Mouse (Mus musculus): ENCODE data around the gene Slx4ip.

DNA sequence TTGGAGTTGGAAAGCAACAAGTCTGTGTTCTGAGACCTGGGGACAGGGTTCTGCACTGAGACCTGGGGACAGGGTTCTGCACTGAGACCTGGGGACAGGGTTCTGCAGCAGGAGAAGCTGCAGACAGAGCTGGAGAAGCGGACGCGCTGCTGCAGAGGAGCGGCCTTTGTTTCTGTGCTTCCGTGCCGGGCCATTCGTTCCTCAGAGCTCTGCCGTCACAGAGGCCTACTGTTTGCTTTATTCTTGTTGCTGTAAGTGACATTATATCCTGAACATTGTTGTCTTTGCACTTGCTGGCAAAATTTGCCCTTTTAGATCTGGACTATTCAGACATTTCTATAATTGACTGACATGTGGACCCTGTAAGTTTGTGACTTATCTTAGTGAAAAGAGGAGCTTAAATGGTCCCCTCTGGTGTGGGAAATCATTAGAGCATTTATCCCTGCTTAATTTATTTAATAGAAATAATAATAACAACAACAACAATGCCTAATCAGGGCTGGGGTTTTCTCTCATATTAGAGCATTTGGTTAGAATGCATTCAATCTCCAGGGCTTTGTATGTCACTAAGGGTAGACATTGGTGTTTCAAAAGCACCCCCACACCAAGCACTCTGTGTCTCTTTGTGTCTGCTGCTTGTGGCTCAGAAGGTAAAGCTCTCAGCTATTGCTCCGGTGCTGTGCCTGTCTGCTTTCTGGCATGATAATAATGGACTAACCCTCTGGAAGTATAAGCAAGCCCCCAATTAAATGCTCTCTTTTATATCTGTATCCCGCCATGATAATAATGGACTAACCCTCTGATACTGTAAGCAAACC is 90.3 kb downstream of the Slx4ip start:
- TF ChIP-seq POLR2A (IDR thresholded peaks at IDR 0.05; ENCODE audit: low read depth, low read length) = no peak
- no peak for TF ChIP-seq CTCF (conservative IDR thresholded peaks at IDR 0.05; ENCODE audit: insufficient read depth, insufficient read length, low read depth, low read length)

Data from kidney, adult 2 months (tissue).